Comparison of ENCODE assay signal across 9 mouse cellular contexts in the genomic region with DNA sequence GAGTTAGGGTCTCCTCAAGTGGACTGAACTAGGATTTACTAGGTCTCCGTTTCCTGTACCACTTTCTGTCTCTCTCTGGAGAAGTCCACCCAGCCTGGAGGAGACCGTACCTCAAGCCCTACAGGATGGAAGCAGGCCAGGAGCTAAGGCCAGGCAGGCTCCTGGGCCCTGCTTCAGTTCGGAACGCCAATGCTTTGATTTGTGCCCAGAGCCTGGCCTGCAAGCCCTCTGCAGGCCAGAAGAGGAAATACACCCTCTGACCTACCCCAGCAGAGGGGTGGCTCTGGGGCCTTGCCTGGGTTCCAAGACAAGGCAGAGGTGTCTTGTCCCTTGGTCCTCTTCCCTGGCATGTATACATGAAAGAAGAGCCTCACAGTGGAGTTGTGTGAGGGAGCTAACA. TPM values are rescaled to one million over a fixed set of nuclear protein-coding genes. Genes with fewer than 3 reads are reported as not detected.
DNase-seq lines count a peak whose midpoint lies in the region; ATAC-seq and TF ChIP-seq lines count a peak whose summit lies in the region.
"Had no signal": no experiment of that assay in that cellular context is flagged by ENCODE, and none has a peak within 500 bp of the region (broad histone marks: within the 10 kb centered on the region; RNA-seq: fewer than 3 reads in every experiment).

No protein-coding gene starts in this region.

- peaks cover 3% of the 10 kb centered on the region; the same call in 1 of the 2 replicates for H3K4me1 ChIP-seq in heart, adult 2 months (ENCODE audit: control insufficient read depth, insufficient read depth, low read length)
- no peaks in the 10 kb centered on the region for H3K4me1 ChIP-seq in forebrain, embryonic 14.5 days (ENCODE audit: control insufficient read depth, insufficient read depth, low read length)

- no peak overlapping the region for H3K4me2 ChIP-seq in forebrain, embryonic 14.5 days (ENCODE audit: low read length)

- TF ChIP-seq EP300 in heart, adult 2 months (IDR thresholded peaks at IDR 0.05; ENCODE audit: insufficient read depth, low read depth, low read length): 0 out of 2 replicates have a peak, but pooled peaks have one; percentile 58

- H3K4me3 ChIP-seq in heart, adult 2 months: no peak overlapping the region
- H3K4me3 ChIP-seq in forebrain, embryonic 14.5 days (ENCODE audit: low read depth, low read length): no peak overlapping the region

- H3K79me2 ChIP-seq in heart, adult 2 months (replicated peaks; ENCODE audit: control insufficient read depth, insufficient read depth, low read length): no peaks in the 10 kb centered on the region

- H3K27me3 ChIP-seq in heart, adult 2 months (ENCODE audit: control insufficient read depth, insufficient read depth, low read length): no peaks in the 10 kb centered on the region
- H3K27me3 ChIP-seq in forebrain, embryonic 14.5 days (replicated peaks; ENCODE audit: control insufficient read depth, insufficient read depth, low read length): no peaks in the 10 kb centered on the region

- no peaks in the 10 kb centered on the region for H3K36me3 ChIP-seq in heart, adult 2 months (ENCODE audit: control insufficient read depth, insufficient read depth, low read length)
- no peaks in the 10 kb centered on the region for H3K36me3 ChIP-seq in forebrain, embryonic 14.5 days (ENCODE audit: control insufficient read depth, insufficient read depth, low read length)

- H3K27ac ChIP-seq in heart, adult 2 months: no peak overlapping the region
- no peak overlapping the region for H3K27ac ChIP-seq in forebrain, embryonic 14.5 days (ENCODE audit: low read depth, low read length)

- no peaks in the 10 kb centered on the region for H3K9me3 ChIP-seq in forebrain, embryonic 14.5 days (replicated peaks; ENCODE audit: control insufficient read depth, low read length)
- H3K9me3 ChIP-seq: megakaryocyte, embryonic 14.5 days had no signal

- intact Hi-C loops in heart, adult 2 months (cut with DNase I): loop anchor here (1.0 kb wide), 2 partner anchors 21 to 58 kb away; no protein-coding TSS in a partner anchor

- TF ChIP-seq POLR2A in heart, adult 2 months (IDR thresholded peaks at IDR 0.05; ENCODE audit: insufficient read depth, low read depth, low read length): no peak

- DNase-seq in heart, adult 2 months: peak; percentile 50 to 54
- no peak for DNase-seq in heart, adult 9 months (ENCODE audit: low spot score in 2 of 2)
- DNase-seq in 416B (ENCODE audit: low read depth) (peak; percentile 48), R1 (ENCODE audit: low read depth, low spot score) (peak; percentile 52)
- DNase-seq in forebrain, embryonic 14.5 days (ENCODE audit: low spot score): peak; percentile 52
- DNase-seq in mesoderm, embryonic 11.5 days (ENCODE audit: low read depth, low spot score): peak; percentile 59
- DNase-seq in ovary, postnatal 14 days (ENCODE audit: low spot score): no peak
- DNase-seq in ovary, postnatal 36 days (ENCODE audit: low spot score): no peak

- peak; percentile 100 for TF ChIP-seq CTCF in heart, adult 2 months (IDR thresholded peaks at IDR 0.05)

- WGBS in heart, adult 2 months: 28% methylated on average over 4 of the region's 4 CpGs
- 18% methylated on average over 4 of the region's 4 CpGs for WGBS in forebrain, embryonic 14.5 days

- peak; percentile 48; the same call in 1 of the 2 replicates for ATAC-seq in forebrain, embryonic 14.5 days

- H3K9ac ChIP-seq in heart, adult 2 months (ENCODE audit: low read depth, low read length): no peak overlapping the region
- H3K9ac ChIP-seq in forebrain, embryonic 14.5 days (ENCODE audit: low read length): no peak overlapping the region

RNA-seq across cellular contexts. Expression of a gene that starts 9.4 kb away (rescaled TPM):
- total RNA-seq in heart, adult 2 months (2021): 1 to 10 TPM; 3.6 to 4.2 TPM
- polyA plus RNA-seq in heart, adult 2 months (2012; rRNA removed): 9.6 and 11.1 TPM in 2 replicates
- 2.3 and 3.2 TPM in 2 replicates for polyA plus RNA-seq in forebrain, embryonic 14.5 days (2014; fragmentation: Nextera tagmentation; extraction: Ambion mirVana)

RNA-seq across cellular contexts. Expression of a gene that starts 33.2 kb away (rescaled TPM):
- 10 to 100 TPM; 26.2 to 28.4 TPM for total RNA-seq in heart, adult 2 months (2021)
- 23.4 and 28.9 TPM in 2 replicates for polyA plus RNA-seq in heart, adult 2 months (2012; rRNA removed)
- 8.0 and 8.8 TPM in 2 replicates for polyA plus RNA-seq in forebrain, embryonic 14.5 days (2014; fragmentation: Nextera tagmentation; extraction: Ambion mirVana)

RNA-seq across cellular contexts. Expression of a gene that starts 47.6 kb away (rescaled TPM):
- total RNA-seq in heart, adult 2 months (2021): 10 to 100 TPM; 22.3 to 32.6 TPM
- polyA plus RNA-seq in heart, adult 2 months (2012; rRNA removed): 40.4 and 46.8 TPM in 2 replicates
- polyA plus RNA-seq in forebrain, embryonic 14.5 days (2014; fragmentation: Nextera tagmentation; extraction: Ambion mirVana): 0.08 TPM in 1 of 2 replicates, not detected in the other

Comparison
In these comparisons a context has a peak if more than half of its experiments do, and no peak if none do; other contexts are left out.
1. DNase-seq: peak in heart, adult 2 months (2 of 2), 416B (single experiment), R1 (single experiment), forebrain, embryonic 14.5 days (single experiment) and mesoderm, embryonic 11.5 days (single experiment); none in heart, adult 9 months (0 of 2), ovary, postnatal 14 days (single experiment) and ovary, postnatal 36 days (single experiment).
2. RNA of a gene that starts 47.6 kb away (polyA plus RNA-seq): 40.4 to 46.8 TPM in heart, adult 2 months; 0.08 TPM in forebrain, embryonic 14.5 days; every median in the first group is over 10 times any median in the second.